Mouse (Mus musculus) olfactory bulb, adult 2 months (tissue): ENCODE measurements at regions not wholly inside any gene's neighbourhood (a gene's known extent, or its start where the extent isn't known, plus 50 kb on each side); places are given as distances from the start of the nearest gene placed in this dataset.

Experiments used
- CTCF ChIP-seq: fragments of 200-500 bp; IDR thresholded peaks from 2 replicates; pipeline ENCODE4 v1.5.1; 2012; ENCODE audit warnings: low read depth, mild to moderate bottlenecking, low read length, moderate library complexity; ENCODE audit not compliant: insufficient read depth
- POLR2A ChIP-seq: fragments of 200-500 bp; IDR thresholded peaks from 2 replicates; pipeline ENCODE4 v1.6.1; 2012; ENCODE audit warnings: mild to moderate bottlenecking, low read depth, low read length, moderate library complexity; ENCODE audit not compliant: insufficient read depth

DNA sequence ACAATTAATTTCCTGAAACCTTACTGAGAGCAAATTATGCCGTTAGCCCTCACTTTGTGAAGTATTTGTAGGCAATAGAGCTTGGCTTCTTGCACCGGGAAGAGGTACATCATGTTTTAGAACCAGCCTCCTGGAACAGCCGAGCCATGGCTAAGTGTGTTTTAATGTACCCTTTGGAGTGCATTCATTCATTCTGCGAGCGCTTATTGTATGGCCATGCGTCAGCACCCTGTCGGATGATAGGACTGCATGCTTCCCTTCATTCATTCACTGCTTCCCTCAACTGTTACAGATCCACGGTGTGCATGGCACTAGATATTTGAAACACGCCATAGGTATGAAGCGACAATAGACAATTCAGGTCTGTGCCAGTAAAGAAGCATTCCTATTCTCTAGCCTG is 409.4 kb upstream of the Ercc4 start:
- TF ChIP-seq POLR2A (no peak), CTCF (no peak)
